Mouse (Mus musculus): Measurements from ENCODE around the gene Vmn2r88.

DNA sequence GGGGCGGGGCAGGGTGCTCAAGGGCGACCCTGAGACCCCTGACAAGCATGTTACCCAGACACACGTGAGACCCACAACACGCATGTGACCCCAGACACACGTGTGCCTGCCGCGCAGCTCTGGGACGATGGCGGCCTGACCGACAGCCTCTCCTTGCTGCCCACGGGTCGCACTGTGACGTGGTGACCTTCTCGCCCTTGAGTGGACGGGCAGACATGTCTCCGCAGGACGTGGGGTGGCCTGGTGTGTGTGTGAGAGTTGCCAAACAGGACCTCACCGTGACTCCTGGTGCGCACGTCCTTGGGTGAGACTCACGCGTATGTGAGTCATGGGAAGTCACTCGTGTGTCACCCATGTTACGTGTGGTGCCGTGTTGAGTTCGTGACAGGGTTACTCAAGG is 24.4 kb downstream of the Vmn2r88 start:
- TF ChIP-seq UBTF (IDR thresholded peaks at IDR 0.05; ENCODE audit: low read depth, low read length) (no peak), USF1 (IDR thresholded peaks at IDR 0.05; ENCODE audit: low read depth, low read length) (no peak), ZNF384 (IDR thresholded peaks at IDR 0.05; ENCODE audit: low read depth, low read length) (no peak), ZKSCAN1 (IDR thresholded peaks at IDR 0.05; ENCODE audit: borderline replicate concordance, low read depth, low read length) (no peak), CTCF (conservative IDR thresholded peaks at IDR 0.05 in 1 of 2, IDR thresholded peaks at IDR 0.05 in 1 of 2; ENCODE audit: low read depth in 2 of 2, low read length in 2 of 2) (no peak), MAX (IDR thresholded peaks at IDR 0.05; ENCODE audit: low read length) (no peak), PAX5 (IDR thresholded peaks at IDR 0.05; ENCODE audit: low read length) (no peak), EP300 (IDR thresholded peaks at IDR 0.05; ENCODE audit: low read length) (no peak), USF2 (conservative IDR thresholded peaks at IDR 0.05; ENCODE audit: low read depth, low read length) (no peak), HCFC1 (IDR thresholded peaks at IDR 0.05; ENCODE audit: low read depth, low read length) (no peak), RAD21 (IDR thresholded peaks at IDR 0.05; ENCODE audit: low read depth, low read length) (no peak)

Measured in CH12.LX (cell line).